Mouse (Mus musculus) embryonic stem cell, embryonic (primary cell): Measurements from ENCODE around the gene Kpna3.

Experiments used
- CTCF ChIA-PET, 4 experiments: fragments of 300-600 bp in 2 of 4; fragments of 350-600 bp in 2 of 4; sonication (Branson Sonifier 250); formaldehyde crosslinking; loops; one replicate each; lab custom pipeline; 2022; ENCODE audit warnings: inconsistent platforms in 2 of 4; lab: Charles Lee
- POLR2A ChIA-PET, 4 experiments: fragments of 300-600 bp in 2 of 4; fragments of 350-600 bp in 2 of 4; sonication (Branson Sonifier 250); formaldehyde crosslinking; loops; one replicate each; lab custom pipeline; 2022; ENCODE audit warnings: antibody characterized with exemption in 4 of 4, inconsistent platforms in 1 of 4; lab: Charles Lee

Kpna3 gene

GRCm38 (mm10) chr14:61413686-61414085 lies 26.0 kb downstream of the Kpna3 start:
- POLR2A ChIA-PET: interaction anchor here in 1 of 4 experiments (0.8 to 2.1 kb wide), 5 partner anchors 9 to 58 kb away, joined by 3 to 6 read pairs (median 3); partner anchors contain the start of gene Kpna3
- CTCF ChIA-PET: no interaction called here

DNA sequence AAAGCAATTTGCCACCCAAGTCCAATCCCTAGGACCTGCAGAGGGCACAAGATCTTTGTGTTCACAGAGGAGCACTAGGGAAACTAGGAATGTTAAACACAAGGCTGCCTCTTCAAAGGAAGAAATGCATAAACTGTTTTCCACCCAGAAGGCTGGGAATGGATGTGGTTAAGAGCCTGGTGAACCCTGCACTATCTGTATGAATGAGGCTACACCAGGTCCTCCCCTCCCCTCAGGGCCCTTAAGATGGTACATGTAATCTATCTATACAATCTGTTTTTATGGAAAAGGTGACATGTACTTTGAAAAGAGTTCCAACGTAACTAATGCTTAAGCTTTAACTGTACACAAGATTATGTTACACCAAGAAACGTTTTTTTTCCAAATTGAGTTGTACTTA lies 29.7 kb downstream of the Kpna3 start:
- ChIA-PET CTCF (interaction anchor here in 1 of 4 experiments (0.7 kb wide), 1 partner anchor 916 kb away, joined by 3 read pairs; no protein-coding TSS in a partner anchor), POLR2A (interaction anchor here in 2 of 4 experiments (0.6 to 2.0 kb wide), 5 partner anchors 10 to 120 kb away, joined by 3 to 7 read pairs (median 4); no protein-coding TSS in a partner anchor)

DNA sequence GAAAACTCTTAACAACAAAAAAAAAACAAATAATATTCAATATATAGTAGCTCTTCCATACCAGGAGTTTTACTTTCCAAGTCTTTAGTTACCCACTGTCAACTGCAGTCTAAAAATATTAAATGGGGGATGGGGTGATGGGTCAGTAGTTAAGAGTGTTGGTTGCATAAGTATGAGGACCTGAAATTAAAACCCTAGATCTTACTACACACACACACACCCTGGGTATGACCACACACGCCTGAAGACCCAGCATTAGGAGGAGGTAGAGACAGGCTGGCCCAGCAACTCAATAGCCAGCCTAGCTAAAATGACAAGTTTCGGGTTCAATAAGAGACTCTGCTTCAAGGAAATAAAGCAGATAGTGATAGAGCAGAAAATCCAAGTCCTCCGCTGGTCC lies 32.6 kb downstream of the Kpna3 start:
- ChIA-PET CTCF (no interaction called here), POLR2A (no interaction called here)

GRCm38 (mm10) chr14:61405761-61406160 lies 33.9 kb downstream of the Kpna3 start:
- CTCF ChIA-PET: no interaction called here
- POLR2A ChIA-PET: interaction anchor here in 1 of 4 experiments (0.6 kb wide), 1 partner anchor 31 kb away, joined by 5 read pairs; no protein-coding TSS in a partner anchor

DNA sequence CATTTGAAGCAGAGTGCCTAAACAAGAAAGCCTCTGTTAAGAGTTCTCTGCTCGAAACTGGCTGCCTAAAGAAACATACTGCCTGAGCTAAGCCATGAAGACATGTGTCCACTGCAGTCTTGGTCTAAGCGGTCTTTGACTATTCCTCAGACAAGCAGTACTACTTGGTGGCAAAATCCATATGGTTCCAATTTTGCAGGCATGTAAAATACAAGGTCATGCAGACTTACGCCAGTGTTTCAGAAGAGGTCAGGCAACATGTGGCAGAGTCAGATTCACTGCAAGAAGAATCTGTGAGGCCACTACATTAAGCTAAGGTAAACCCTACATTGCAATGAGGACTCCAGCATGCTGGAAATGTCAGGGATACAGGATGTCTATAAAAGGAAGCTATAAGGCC lies 34.7 kb downstream of the Kpna3 start:
- ChIA-PET POLR2A (interaction anchor here in 1 of 4 experiments (1.1 to 1.3 kb wide), 2 partner anchors 8 to 10 kb away, joined by 3 to 4 read pairs; no protein-coding TSS in a partner anchor), CTCF (no interaction called here)

DNA sequence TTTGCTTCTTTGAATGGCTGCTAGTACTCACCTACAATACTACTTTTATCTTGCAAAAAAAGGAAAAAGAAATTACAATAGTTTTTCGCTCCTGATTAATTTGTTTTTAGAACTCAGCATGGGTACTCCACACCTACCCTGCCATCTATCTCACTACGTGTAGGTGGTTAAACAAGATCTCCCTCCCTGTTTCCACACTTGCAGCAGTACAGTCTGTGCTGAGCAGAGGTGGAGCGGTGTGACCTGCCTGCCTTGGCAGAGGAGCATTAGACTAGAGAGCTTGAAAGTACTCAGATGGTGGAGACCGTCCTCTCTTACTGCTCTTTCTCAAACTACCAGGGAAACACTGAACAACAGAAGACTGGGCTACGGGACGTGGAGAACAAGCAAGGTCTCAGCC lies 44.9 kb downstream of the Kpna3 start:
- CTCF ChIA-PET: interaction anchor here in 1 of 4 experiments (0.6 kb wide), 1 partner anchor 690 kb away, joined by 3 read pairs; no protein-coding TSS in a partner anchor
- POLR2A ChIA-PET: interaction anchor here in 2 of 4 experiments (1.0 to 1.7 kb wide), 2 partner anchors 10 to 24 kb away, joined by 4 read pairs; no protein-coding TSS in a partner anchor

DNA sequence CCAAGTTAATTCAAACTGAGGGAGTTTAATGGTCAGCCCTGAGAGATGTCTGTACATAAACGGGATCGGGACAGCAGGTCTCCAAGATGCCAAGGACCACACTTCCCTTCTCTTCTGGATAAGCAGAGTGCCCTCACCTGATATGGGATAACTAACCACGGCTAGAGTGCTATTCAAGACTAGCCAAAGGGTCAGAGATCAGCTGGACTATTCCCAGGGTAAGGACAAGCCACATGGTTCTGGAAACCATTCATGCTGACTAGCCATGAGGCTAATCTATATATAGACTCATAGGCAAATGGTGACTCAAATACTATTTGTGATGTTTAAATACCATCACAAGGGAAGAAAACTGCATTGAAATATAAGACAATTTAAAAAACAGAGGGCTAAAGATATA lies 49.1 kb downstream of the Kpna3 start:
- ChIA-PET CTCF (no interaction called here), POLR2A (interaction anchor here in 1 of 4 experiments (1.2 to 1.6 kb wide), 4 partner anchors 12 to 38 kb away, joined by 3 to 5 read pairs (median 4); no protein-coding TSS in a partner anchor)

GRCm38 (mm10) chr14:61367290-61367689 lies 72.4 kb downstream of the Kpna3 start:
- POLR2A ChIA-PET: interaction anchor here in 1 of 4 experiments (1.5 kb wide), 1 partner anchor 24 kb away, joined by 3 read pairs; no protein-coding TSS in a partner anchor
- CTCF ChIA-PET: no interaction called here

- POLR2A ChIA-PET: interaction anchor here in 1 of 4 experiments (0.6 kb wide), 1 partner anchor 1757 kb away, joined by 7 read pairs; no protein-coding TSS in a partner anchor
These were observed 75.0 kb downstream of the Kpna3 start for GRCm38 (mm10) chr14:61364656-61365055.

GRCm38 (mm10) chr14:61363734-61364133 lies 75.9 kb downstream of the Kpna3 start:
- ChIA-PET CTCF (no interaction called here), POLR2A (no interaction called here)

More at GRCm38 (mm10) chr14:61364656-61365055, 75.0 kb downstream of the Kpna3 start:
- CTCF ChIA-PET: no interaction called here

DNA sequence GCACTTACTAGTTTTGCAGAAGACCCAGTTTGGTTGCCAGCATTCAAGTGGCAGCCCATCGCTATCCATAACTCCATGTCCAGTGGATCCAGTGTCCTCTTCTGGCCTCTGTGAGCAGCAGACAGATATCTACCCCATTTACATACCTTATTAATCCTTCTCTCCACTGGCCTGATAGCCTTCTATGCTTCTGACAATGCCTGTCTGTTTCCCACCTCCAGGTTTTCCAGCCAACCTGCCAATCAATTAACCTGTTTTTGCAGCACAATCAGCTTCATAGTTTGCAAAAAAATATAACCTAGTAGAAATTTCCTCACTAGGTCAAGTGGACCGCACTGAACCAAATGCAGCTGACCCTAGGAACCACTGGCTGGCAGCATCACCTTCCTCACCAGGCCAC lies 77.4 kb downstream of the Kpna3 start:
- POLR2A ChIA-PET: no interaction called here
- CTCF ChIA-PET: interaction anchor here in 1 of 4 experiments (0.6 kb wide), 1 partner anchor 50 kb away, joined by 3 read pairs; no protein-coding TSS in a partner anchor

- ChIA-PET CTCF (interaction anchor here in 2 of 4 experiments (0.7 to 1.0 kb wide), 2 partner anchors 30 to 44 kb away, joined by 3 read pairs; no protein-coding TSS in a partner anchor), POLR2A (interaction anchor here in 2 of 4 experiments (0.6 to 2.2 kb wide), 18 partner anchors 9 to 287 kb away, joined by 3 to 10 read pairs (median 4); partner anchors contain the start of genes Kpna3 (in 1 of the 2) and Spryd7 (in 1 of the 2))
These were observed 78.6 kb downstream of the Kpna3 start for GRCm38 (mm10) chr14:61360981-61361511.

DNA sequence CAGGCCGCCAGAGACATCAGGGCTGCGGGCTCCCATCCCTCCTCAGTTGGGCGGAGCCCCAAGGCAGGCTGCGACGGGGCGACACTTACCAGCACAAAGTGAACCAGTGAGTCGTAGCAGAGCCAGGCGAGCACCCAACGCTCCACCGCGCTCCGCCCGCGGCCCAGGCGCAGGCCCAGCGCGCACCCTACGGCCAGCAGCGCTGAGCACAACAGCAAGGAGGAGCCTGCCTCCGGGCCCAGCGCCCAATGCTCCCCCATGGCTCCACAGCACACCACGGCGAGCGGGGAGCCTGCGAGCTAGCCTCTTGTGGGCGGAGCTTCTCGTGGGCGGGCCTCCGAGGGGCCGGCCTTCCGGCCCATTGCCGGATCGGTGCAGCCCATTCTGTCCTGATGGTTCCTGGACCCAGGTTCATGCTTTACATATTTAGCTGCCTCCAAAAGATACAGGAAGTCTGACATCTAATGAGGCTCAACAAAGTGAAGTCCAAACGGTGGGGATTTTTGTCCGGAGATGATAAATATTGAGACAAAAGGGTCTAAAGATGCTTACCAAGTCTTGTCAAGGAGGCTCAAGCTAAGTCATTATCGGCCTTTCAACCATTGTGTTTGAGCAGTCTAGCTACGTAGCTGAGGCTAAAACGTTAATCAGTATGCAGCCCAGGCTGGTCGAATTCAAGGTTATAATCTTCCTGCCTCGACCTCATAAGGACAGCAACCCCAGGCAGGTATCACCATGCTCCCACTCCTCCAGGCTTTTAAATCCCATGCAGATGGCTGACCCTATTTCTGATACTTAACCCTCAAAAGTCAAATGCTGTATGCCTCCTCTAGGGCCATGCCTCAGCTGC lies 79.3 kb downstream of the Kpna3 start, which contains the start of gene Ebpl:
Gene Ebpl (minus strand): TSS at position 309 of the 850 bp plus-strand sequence.
- CTCF ChIA-PET: interaction anchor here (0.5 to 1.4 kb wide), 7 partner anchors 29 to 391 kb away, joined by 3 to 6 read pairs (median 3); no protein-coding TSS in a partner anchor
- POLR2A ChIA-PET: interaction anchor here in 2 of 4 experiments (0.5 to 2.2 kb wide), 32 partner anchors 9 to 1401 kb away, joined by 3 to 10 read pairs (median 4); partner anchors contain the start of genes Spryd7 (in 2 of the 2) and Kpna3 (in 1 of the 2)

DNA sequence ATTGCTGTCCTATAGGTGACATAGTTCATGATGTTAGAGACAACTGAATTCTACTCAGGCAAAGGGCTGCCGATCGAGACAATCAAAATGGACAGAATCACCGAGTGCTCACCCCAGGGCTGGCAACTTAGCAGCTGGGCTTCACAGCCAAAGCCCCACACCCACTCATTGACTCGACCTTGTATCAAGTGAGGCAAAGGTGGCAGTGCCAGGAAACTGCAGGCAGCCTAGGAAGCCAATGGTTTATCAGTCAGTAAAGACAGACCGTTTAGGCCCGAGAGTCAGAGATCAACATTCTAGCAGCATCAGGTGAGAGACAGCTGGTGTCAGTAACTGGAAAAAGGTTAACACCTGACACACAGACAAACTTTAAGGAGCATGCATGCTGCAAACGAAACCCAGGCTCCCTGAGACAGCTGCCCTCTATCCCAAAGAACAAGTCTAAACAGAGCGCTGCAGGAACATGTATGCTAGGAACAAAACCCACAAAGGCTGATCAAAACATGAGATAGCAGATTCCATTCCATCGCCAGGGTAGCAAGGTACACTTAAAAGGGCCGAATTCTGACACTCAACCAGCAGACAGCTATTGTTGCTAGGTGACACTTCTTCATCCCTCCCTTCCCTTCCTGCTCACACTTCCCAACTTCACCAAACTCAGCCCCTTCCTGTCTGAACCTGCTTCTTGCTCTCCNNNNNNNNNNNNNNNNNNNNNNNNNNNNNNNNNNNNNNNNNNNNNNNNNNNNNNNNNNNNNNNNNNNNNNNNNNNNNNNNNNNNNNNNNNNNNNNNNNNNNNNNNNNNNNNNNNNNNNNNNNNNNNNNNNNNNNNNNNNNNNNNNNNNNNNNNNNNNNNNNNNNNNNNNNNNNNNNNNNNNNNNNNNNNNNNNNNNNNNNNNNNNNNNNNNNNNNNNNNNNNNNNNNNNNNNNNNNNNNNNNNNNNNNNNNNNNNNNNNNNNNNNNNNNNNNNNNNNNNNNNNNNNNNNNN lies 85.1 kb downstream of the Kpna3 start:
- CTCF ChIA-PET: no interaction called here
- POLR2A ChIA-PET: interaction anchor here in 2 of 4 experiments (0.7 to 1.7 kb wide), 2 partner anchors 37 to 64 kb away, joined by 3 read pairs; no protein-coding TSS in a partner anchor

GRCm38 (mm10) chr14:61350808-61351207 lies 88.9 kb downstream of the Kpna3 start:
- POLR2A ChIA-PET: interaction anchor here in 2 of 4 experiments (1.2 to 2.9 kb wide), 3 partner anchors 9 to 20 kb away, joined by 7 to 8 read pairs (median 7); partner anchors contain the start of gene Ebpl (in 2 of the 2)

GRCm38 (mm10) chr14:61349876-61350275 lies 89.8 kb downstream of the Kpna3 start:
- POLR2A ChIA-PET: interaction anchor here in 1 of 4 experiments (2.9 kb wide), 1 partner anchor 19 kb away, joined by 7 read pairs; no protein-coding TSS in a partner anchor

More at GRCm38 (mm10) chr14:61350808-61351207, 88.9 kb downstream of the Kpna3 start:
- CTCF ChIA-PET: interaction anchor here in 1 of 4 experiments (0.9 kb wide), 1 partner anchor 20 kb away, joined by 3 read pairs; no protein-coding TSS in a partner anchor

More at GRCm38 (mm10) chr14:61349876-61350275, 89.8 kb downstream of the Kpna3 start:
- CTCF ChIA-PET: interaction anchor here in 1 of 4 experiments (0.6 kb wide), 1 partner anchor 764 kb away, joined by 4 read pairs; no protein-coding TSS in a partner anchor
